Mouse (Mus musculus) limb, embryonic 12.5 days (tissue): Measurements from ENCODE around the gene Slc18a3. TPM values are rescaled to one million over a fixed set of nuclear protein-coding genes. Genes with fewer than 3 reads are reported as not detected.

Source experiments
- ATAC-seq: fragments of 200-750 bp; cut with Nextera tagmentation; 2 replicates; pipeline ENCODE4 v1.8.0; 2017; ENCODE audit warnings: low read depth, moderate TSS enrichment; ENCODE audit not compliant: insufficient number of reproducible peaks, insufficient read depth, low FRiP score, low TSS enrichment
- H3K27ac ChIP-seq: fragments of 300-500 bp; sonication (generic); 2 replicates; pipeline ENCODE4 v1.5.1; 2016; ENCODE audit warnings: mild to moderate bottlenecking, moderate library complexity
- H3K27me3 ChIP-seq: fragments of 300-500 bp; sonication (generic); 2 replicates; pipeline ENCODE4 v1.6.1; 2016; ENCODE audit warnings: mild to moderate bottlenecking, moderate library complexity
- H3K36me3 ChIP-seq: fragments of 300-500 bp; sonication (generic); 2 replicates; pipeline ENCODE4 v1.6.1; 2016; ENCODE audit warnings: mild to moderate bottlenecking, moderate library complexity
- H3K4me1 ChIP-seq: fragments of 300-500 bp; sonication (generic); replicated peaks from 2 replicates; pipeline ENCODE4 v1.6.1; 2016
- H3K4me2 ChIP-seq: fragments of 300-500 bp; sonication (generic); 2 replicates; pipeline ENCODE4 v1.6.1; 2016; ENCODE audit warnings: mild to moderate bottlenecking, moderate library complexity
- H3K4me3 ChIP-seq: fragments of 300-500 bp; sonication (generic); replicated peaks from 2 replicates; pipeline ENCODE4 v1.5.1; 2016; ENCODE audit warnings: mild to moderate bottlenecking
- H3K9ac ChIP-seq: fragments of 300-500 bp; sonication (generic); replicated peaks from 2 replicates; pipeline ENCODE4 v1.6.1; 2016; ENCODE audit warnings: mild to moderate bottlenecking, moderate library complexity
- H3K9me3 ChIP-seq: fragments of 300-500 bp; sonication (generic); 2 replicates; pipeline ENCODE4 v1.6.1; 2016; ENCODE audit warnings: mild to moderate bottlenecking, moderate library complexity
- WGBS: fragments of 180-500 bp; shearing (Covaris S2); methylation state at CpG from one replicate; pipeline ENCODE4 v1.1.7; 2016; 5-methylcytosine and 5-hydroxymethylcytosine counted together
- polyA plus RNA-seq: library from polyadenylated mRNA; unstranded; fragments of >200 nt; fragmentation: Nextera tagmentation; extraction: Ambion mirVana; gene quantifications from 2 replicates; pipeline ENCODE4 v1.2.1, GENCODE M21; 2016

The Slc18a3 gene
- polyA plus RNA-seq, 1 experiment from 2014 or later = not detected

DNA sequence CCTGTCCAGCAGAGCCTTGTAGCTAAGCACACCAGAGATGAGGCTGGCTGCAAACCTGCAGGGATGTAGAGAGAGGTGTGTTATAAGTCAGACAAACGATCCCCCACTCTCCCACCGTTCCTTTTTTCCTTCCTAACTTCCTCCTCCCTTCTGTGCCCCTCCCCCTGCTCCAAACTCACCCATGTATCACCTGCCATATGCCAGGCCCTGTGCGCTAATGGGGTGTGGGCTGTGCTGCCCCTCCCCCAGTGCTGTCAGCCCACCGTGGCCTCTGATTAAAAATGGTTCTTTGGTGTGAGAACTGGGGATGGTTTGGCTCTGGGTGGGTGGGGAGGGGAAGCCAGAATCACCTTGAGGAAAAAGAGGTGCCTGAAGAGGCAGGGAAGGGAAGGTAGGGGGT, 12.1 kb downstream of the Slc18a3 start:
- no peak for ATAC-seq

GRCm38 (mm10) chr14:32446989-32447388, 17.7 kb downstream of the Slc18a3 start:
- H3K9me3 ChIP-seq = no peaks in the 10 kb centered on the region
- no peaks in the 10 kb centered on the region for H3K36me3 ChIP-seq
- H3K27me3 ChIP-seq = peaks cover 13% of the 10 kb centered on the region; the same call in 1 of the 2 replicates
- no peak overlapping the region for H3K4me3 ChIP-seq
- no peak overlapping the region for H3K27ac ChIP-seq
- WGBS = 81% methylated on average over 6 of the region's 6 CpGs
- no peak overlapping the region for H3K9ac ChIP-seq
- H3K4me2 ChIP-seq = no peak overlapping the region
- H3K4me1 ChIP-seq = no peaks in the 10 kb centered on the region
- ATAC-seq = no peak

More for the DNA sequence above, 12.1 kb downstream of the Slc18a3 start:
- Histone ChIP-seq H3K4me3 (no peak overlapping the region), H3K4me2 (no peak overlapping the region), H3K27ac (no peak overlapping the region), H3K36me3 (no peaks in the 10 kb centered on the region), H3K4me1 (no peaks in the 10 kb centered on the region; the same call in 1 of the 2 replicates), H3K9ac (no peak overlapping the region), H3K9me3 (no peaks in the 10 kb centered on the region), H3K27me3 (peaks cover 59% of the 10 kb centered on the region)
- 3% methylated on average over 4 of the region's 4 CpGs for whole genome bisulfite sequencing

- Histone ChIP-seq H3K27ac (no peak overlapping the region), H3K9ac (no peak overlapping the region), H3K4me1 (peaks cover 14% of the 10 kb centered on the region; the same call in 1 of the 2 replicates), H3K4me3 (no peak overlapping the region), H3K9me3 (no peaks in the 10 kb centered on the region), H3K27me3 (peaks cover 19% of the 10 kb centered on the region; the same call in 1 of the 2 replicates), H3K4me2 (no peak overlapping the region), H3K36me3 (no peaks in the 10 kb centered on the region)
- 23% methylated on average over 8 of the region's 8 CpGs for WGBS
- no peak for ATAC-seq
Observed at GRCm38 (mm10) chr14:32443446-32443845, 21.2 kb downstream of the Slc18a3 start.

DNA sequence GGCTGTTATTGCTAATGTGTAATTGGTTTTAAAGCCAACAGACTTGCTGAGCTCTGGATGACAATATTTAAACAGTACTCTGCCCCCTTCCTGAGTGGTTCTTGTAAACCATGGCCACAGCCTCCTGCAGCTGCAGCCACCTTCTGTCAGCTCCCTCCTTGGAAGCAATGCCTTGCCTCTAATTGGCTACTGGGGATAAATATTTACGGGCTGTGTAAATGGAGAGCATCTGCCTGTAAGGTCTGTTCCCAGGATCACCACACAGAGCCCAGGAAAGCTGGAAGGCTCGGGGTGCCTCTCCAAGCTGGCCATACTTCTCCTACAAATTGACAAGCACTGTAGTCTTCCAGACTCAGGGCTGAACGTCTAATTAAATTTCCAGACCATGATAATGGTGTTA, 24.9 kb downstream of the Slc18a3 start:
- H3K9me3 ChIP-seq = no peaks in the 10 kb centered on the region
- 9% methylated on average over 3 of the region's 3 CpGs for WGBS
- no peaks in the 10 kb centered on the region for H3K36me3 ChIP-seq
- H3K9ac ChIP-seq = no peak overlapping the region
- no peak for ATAC-seq
- peaks cover 14% of the 10 kb centered on the region; the same call in 1 of the 2 replicates for H3K4me1 ChIP-seq
- peaks cover 19% of the 10 kb centered on the region; the same call in 1 of the 2 replicates for H3K27me3 ChIP-seq
- no peak overlapping the region for H3K27ac ChIP-seq
- H3K4me2 ChIP-seq = no peak overlapping the region
- no peak overlapping the region for H3K4me3 ChIP-seq

GRCm38 (mm10) chr14:32439316-32439715, 25.3 kb downstream of the Slc18a3 start:
- Histone ChIP-seq H3K27ac (no peak overlapping the region), H3K9me3 (no peaks in the 10 kb centered on the region), H3K4me1 (peaks cover 14% of the 10 kb centered on the region; the same call in 1 of the 2 replicates), H3K4me3 (no peak overlapping the region), H3K36me3 (no peaks in the 10 kb centered on the region), H3K9ac (no peak overlapping the region), H3K27me3 (peaks cover 19% of the 10 kb centered on the region; the same call in 1 of the 2 replicates), H3K4me2 (no peak overlapping the region)
- peak; percentile 42; the same call in 1 of the 2 replicates for ATAC-seq
- 55% methylated on average over 5 of the region's 5 CpGs for WGBS

DNA sequence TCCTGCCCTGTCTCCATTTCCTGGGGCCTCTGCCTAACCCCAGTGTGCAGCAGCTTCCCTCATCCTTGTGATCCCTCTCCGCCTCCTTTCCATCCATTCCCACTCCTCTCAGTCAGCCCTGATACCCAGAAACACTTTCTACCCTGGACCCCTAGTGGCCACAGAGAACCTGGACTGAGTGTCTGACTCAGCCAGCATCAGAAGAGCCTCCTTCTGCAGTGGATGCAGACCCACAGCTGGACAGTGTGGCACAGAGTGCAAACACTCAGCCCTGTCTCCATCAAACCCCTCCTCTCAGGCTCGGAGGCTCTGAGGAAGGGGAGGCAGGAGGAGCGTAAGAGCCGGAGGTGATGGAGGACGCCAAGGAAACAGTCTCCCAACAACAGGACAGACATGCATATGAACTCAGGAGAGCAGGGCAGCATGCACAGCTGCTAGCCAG, 27.3 kb downstream of the Slc18a3 start:
- H3K9me3 ChIP-seq = no peaks in the 10 kb centered on the region
- H3K9ac ChIP-seq = no peak overlapping the region; the same call in 1 of the 2 replicates
- H3K4me2 ChIP-seq = no peak overlapping the region
- no peaks in the 10 kb centered on the region for H3K36me3 ChIP-seq
- no peak overlapping the region for H3K4me3 ChIP-seq
- H3K4me1 ChIP-seq = peaks cover 14% of the 10 kb centered on the region; the same call in 1 of the 2 replicates
- no peak overlapping the region for H3K27ac ChIP-seq
- 21% methylated on average over 5 of the region's 5 CpGs for WGBS
- peaks cover 13% of the 10 kb centered on the region; the same call in 1 of the 2 replicates for H3K27me3 ChIP-seq
- no peak for ATAC-seq

DNA sequence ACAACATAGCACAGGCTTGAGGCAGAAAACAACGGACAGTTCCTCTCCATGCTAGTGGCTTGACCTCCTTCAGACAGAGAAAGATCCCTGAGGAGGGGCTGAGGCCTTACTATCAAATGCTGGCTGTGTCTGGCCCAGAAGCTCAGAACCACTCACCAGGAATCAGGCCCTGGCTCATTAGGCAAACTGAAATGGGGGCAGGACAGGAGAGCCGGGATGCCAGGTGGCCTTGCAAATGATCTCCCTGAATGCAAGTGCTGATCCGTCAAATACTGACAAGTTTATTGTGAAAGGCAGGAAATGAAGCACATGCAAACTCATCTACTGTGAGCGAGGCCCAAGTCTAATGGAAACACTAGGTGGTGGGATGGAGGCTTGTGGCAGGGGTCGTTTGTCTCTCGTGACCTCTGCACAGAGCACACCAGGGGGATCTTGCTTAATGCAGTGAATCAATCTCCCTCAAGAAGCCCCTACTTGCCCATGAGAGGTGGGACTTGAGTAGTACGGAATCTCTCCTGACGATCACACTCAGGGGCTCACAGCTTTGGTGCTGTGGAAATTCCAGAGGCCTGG, 35.5 kb downstream of the Slc18a3 start:
- Histone ChIP-seq H3K9ac (no peak overlapping the region), H3K27ac (no peak overlapping the region), H3K4me2 (no peak overlapping the region), H3K27me3 (0 out of 2 replicates have a peak, but pooled peaks cover 4% of the 10 kb centered on the region), H3K9me3 (no peaks in the 10 kb centered on the region), H3K4me1 (no peaks in the 10 kb centered on the region), H3K36me3 (no peaks in the 10 kb centered on the region), H3K4me3 (no peak overlapping the region)
- WGBS = 18% methylated on average over 8 of the region's 8 CpGs
- ATAC-seq = no peak

DNA sequence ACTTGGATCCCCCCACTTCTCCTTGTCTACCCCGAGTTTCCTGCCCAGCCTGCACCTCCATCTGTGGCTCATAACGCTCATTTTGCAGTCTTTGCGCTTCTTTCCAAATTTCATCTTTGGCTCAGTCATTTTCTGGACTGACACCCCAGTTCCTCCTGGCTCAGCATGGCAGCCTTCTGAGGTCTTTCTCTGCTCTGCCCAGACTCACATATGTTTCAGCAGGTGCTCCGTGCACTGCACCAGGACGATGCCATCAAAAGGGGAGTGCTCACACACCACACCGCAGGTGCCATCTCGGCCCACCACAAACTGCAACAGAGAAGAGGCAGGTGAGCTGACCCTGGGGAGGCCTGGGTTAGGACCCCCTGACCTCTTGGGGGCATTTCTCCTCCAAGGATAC, 40.7 kb downstream of the Slc18a3 start:
- H3K27ac ChIP-seq = no peak overlapping the region
- no peak overlapping the region for H3K4me3 ChIP-seq
- 0 out of 2 replicates have a peak, but pooled peaks cover 4% of the 10 kb centered on the region for H3K27me3 ChIP-seq
- H3K4me2 ChIP-seq = no peak overlapping the region
- 88% methylated on average over 7 of the region's 7 CpGs for WGBS
- H3K9me3 ChIP-seq = no peaks in the 10 kb centered on the region
- no peak overlapping the region for H3K9ac ChIP-seq
- ATAC-seq = no peak
- H3K36me3 ChIP-seq = no peaks in the 10 kb centered on the region
- H3K4me1 ChIP-seq = no peaks in the 10 kb centered on the region

DNA sequence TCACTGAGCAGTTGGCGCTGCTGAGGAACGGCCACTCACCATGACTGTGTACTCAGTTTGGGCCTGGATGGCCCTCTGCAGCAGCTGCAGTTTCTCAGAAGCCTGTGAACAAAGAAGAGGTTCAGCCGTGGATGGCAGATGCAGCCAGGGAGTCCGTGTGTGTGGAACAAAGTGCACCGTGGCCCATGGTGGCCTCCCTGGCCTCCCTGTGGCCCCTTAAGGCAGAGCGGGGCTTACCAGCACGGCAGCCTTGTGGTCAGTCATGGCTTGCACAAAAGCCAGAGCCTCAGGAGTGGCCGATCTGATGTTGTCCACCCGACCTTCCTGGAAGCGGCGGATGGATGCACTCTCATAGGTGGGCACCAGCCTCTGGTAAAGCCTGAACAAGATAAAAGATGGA, 45.9 kb downstream of the Slc18a3 start:
- Histone ChIP-seq H3K9me3 (no peaks in the 10 kb centered on the region), H3K4me2 (no peak overlapping the region), H3K9ac (no peak overlapping the region), H3K27ac (no peak overlapping the region), H3K4me1 (no peaks in the 10 kb centered on the region), H3K36me3 (no peaks in the 10 kb centered on the region), H3K27me3 (no peaks in the 10 kb centered on the region), H3K4me3 (no peak overlapping the region)
- no peak for ATAC-seq
- 84% methylated on average over 11 of the region's 11 CpGs for WGBS

Other genes with a start within 250 kb of the Slc18a3 start
- 17.2 and 19.1 TPM in 2 replicates for gene Ogdhl, start 142.8 kb downstream of the Slc18a3 start, polyA plus RNA-seq
- gene 1700024G13Rik, start 76.5 kb downstream of the Slc18a3 start, polyA plus RNA-seq = not detected in 2 replicates
- gene Chat, start 1.1 kb upstream of the Slc18a3 start, polyA plus RNA-seq = not detected in 2 replicates
- 27.6 and 28.5 TPM in 2 replicates for gene Ercc6, start 48.7 kb upstream of the Slc18a3 start, polyA plus RNA-seq
- 0.59 TPM in 1 of 2 replicates, not detected in the other for gene Prrxl1, start 134.6 kb upstream of the Slc18a3 start, polyA plus RNA-seq
- gene 3425401B19Rik, start 220.4 kb upstream of the Slc18a3 start, polyA plus RNA-seq = 0.56 and 1.4 TPM in 2 replicates